Mouse (Mus musculus) MEL (cell line): ENCODE results near the gene Eef1b2. TPM values are rescaled to one million over a fixed set of nuclear protein-coding genes. Genes with fewer than 3 reads are reported as not detected.

Experiments
- DNase-seq: peaks from one replicate; pipeline ENCODE4 v3.0.0; 2011; ENCODE audit warnings: low read depth, low spot score
- H3K27ac ChIP-seq: 2 replicates; pipeline ENCODE4 v1.5.1; 2012; ENCODE audit warnings: low read depth, mild to moderate bottlenecking, control low read depth, low read length, moderate library complexity; ENCODE audit not compliant: control insufficient read depth
- H3K27me3 ChIP-seq, 2 experiments: fragments of 150-350 bp in 1 of 2; sonication (generic) in 1 of 2; 2 replicates each; pipeline ENCODE4 v1.6.1; 2012; ENCODE audit warnings: low read length in 2 of 2, mild to moderate bottlenecking in 2 of 2, improper control_type of control experiment in 1 of 2, moderate library complexity in 1 of 2; ENCODE audit not compliant: insufficient read depth in 2 of 2, control insufficient read depth in 1 of 2
- H3K36me3 ChIP-seq, 2 experiments: 2 replicates each; pipeline ENCODE4 v1.6.1; 2012 to 2014; ENCODE audit warnings: low read length in 2 of 2, improper control_type of control experiment in 1 of 2, inconsistent platforms in 1 of 2, mild to moderate bottlenecking in 1 of 2; ENCODE audit not compliant: insufficient read depth in 2 of 2, control insufficient read depth in 1 of 2
- H3K4me1 ChIP-seq, 2 experiments: fragments of 150-350 bp in 1 of 2; sonication (generic) in 1 of 2; 2 replicates each; pipeline ENCODE4 v1.6.1; 2012; ENCODE audit warnings: low read length in 2 of 2, improper control_type of control experiment in 1 of 2, mild to moderate bottlenecking in 1 of 2; ENCODE audit not compliant: insufficient read depth in 2 of 2, control insufficient read depth in 1 of 2
- H3K4me3 ChIP-seq, 2 experiments: fragments of 150-350 bp in 1 of 2; sonication (generic) in 1 of 2; 2 replicates each; pipeline ENCODE4 v1.5.1; 2012; ENCODE audit warnings: low read depth in 2 of 2, low read length in 2 of 2, mild to moderate bottlenecking in 2 of 2, moderate library complexity in 2 of 2, control low read depth in 1 of 2, improper control_type of control experiment in 1 of 2; ENCODE audit not compliant: control insufficient read depth in 1 of 2, insufficient read depth in 1 of 2
- H3K79me2 ChIP-seq: 2 replicates; pipeline ENCODE4 v1.6.1; 2012; ENCODE audit warnings: mild to moderate bottlenecking, low read length, moderate library complexity; ENCODE audit not compliant: control insufficient read depth, poor library complexity, insufficient read depth
- H3K9ac ChIP-seq: 2 replicates; pipeline ENCODE4 v1.6.1; 2012; ENCODE audit warnings: low read depth, mild to moderate bottlenecking, control low read depth, low read length, moderate library complexity; ENCODE audit not compliant: control insufficient read depth, poor library complexity, severe bottlenecking
- H3K9me3 ChIP-seq: fragments of 150-350 bp; sonication (generic); replicated peaks from 2 replicates; pipeline ENCODE4 v1.6.1; 2012; ENCODE audit warnings: mild to moderate bottlenecking, low read length, improper control_type of control experiment, moderate library complexity; ENCODE audit not compliant: insufficient read depth
- BHLHE40 ChIP-seq: IDR thresholded peaks from 2 replicates; pipeline ENCODE4 v1.6.1; 2012; ENCODE audit warnings: low read depth, mild to moderate bottlenecking, inconsistent platforms, low read length, improper control_type of control experiment, borderline replicate concordance
- CHD1 ChIP-seq: IDR thresholded peaks from 2 replicates; pipeline ENCODE4 v1.6.1; 2012; ENCODE audit warnings: low read depth, mild to moderate bottlenecking, inconsistent platforms, low read length, improper control_type of control experiment
- CTCF ChIP-seq, 3 experiments: IDR thresholded peaks in 2 of 3; conservative IDR thresholded peaks in 1 of 3; 2 replicates each; pipeline ENCODE4 v1.5.1; 2011 to 2012; ENCODE audit warnings: low read length in 3 of 3, low read depth in 2 of 3, mild to moderate bottlenecking in 2 of 3, improper control_type of control experiment in 1 of 3, inconsistent platforms in 1 of 3, mixed read lengths in 1 of 3, moderate library complexity in 1 of 3; ENCODE audit not compliant: control insufficient read depth in 1 of 3, insufficient read depth in 1 of 3, poor library complexity in 1 of 3, severe bottlenecking in 1 of 3
- ELF1 ChIP-seq: IDR thresholded peaks from 2 replicates; pipeline ENCODE4 v1.6.1; 2014; ENCODE audit warnings: low read depth, mild to moderate bottlenecking, inconsistent platforms, low read length, improper control_type of control experiment, moderate library complexity
- EP300 ChIP-seq, 2 experiments: IDR thresholded peaks; 2 replicates each; pipeline ENCODE4 v1.6.1; 2011; ENCODE audit warnings: improper control_type of control experiment in 2 of 2, low read length in 2 of 2, low read depth in 1 of 2, mild to moderate bottlenecking in 1 of 2
- GABPA ChIP-seq: IDR thresholded peaks from 2 replicates; pipeline ENCODE4 v1.6.1; 2012; ENCODE audit warnings: low read depth, mild to moderate bottlenecking, inconsistent platforms, low read length, improper control_type of control experiment, moderate library complexity
- JUND ChIP-seq: IDR thresholded peaks from 2 replicates; pipeline ENCODE4 v1.6.1; 2011; ENCODE audit warnings: low read depth, mild to moderate bottlenecking, improper control_type of control experiment, low read length
- MAFK ChIP-seq: IDR thresholded peaks from 2 replicates; pipeline ENCODE4 v1.6.1; 2011; ENCODE audit warnings: low read depth, mild to moderate bottlenecking, low read length, improper control_type of control experiment, borderline replicate concordance
- MAX ChIP-seq: IDR thresholded peaks from 2 replicates; pipeline ENCODE4 v1.6.1; 2011; ENCODE audit warnings: low read length, improper control_type of control experiment
- MEF2A ChIP-seq: IDR thresholded peaks from 2 replicates; pipeline ENCODE4 v1.6.1; 2014; ENCODE audit warnings: low read depth, mild to moderate bottlenecking, inconsistent platforms, low read length, improper control_type of control experiment; ENCODE audit not compliant: poor library complexity, insufficient replicate concordance, severe bottlenecking; ENCODE audit errors: extremely low read depth
- MXI1 ChIP-seq: IDR thresholded peaks from 2 replicates; pipeline ENCODE4 v1.6.1; 2011; ENCODE audit warnings: mild to moderate bottlenecking, low read depth, low read length, improper control_type of control experiment
- MYB ChIP-seq: IDR thresholded peaks from 2 replicates; pipeline ENCODE4 v1.6.1; 2011; ENCODE audit warnings: mild to moderate bottlenecking, low read depth, low read length, improper control_type of control experiment
- NELFE ChIP-seq: IDR thresholded peaks from 2 replicates; pipeline ENCODE4 v1.6.1; 2011; ENCODE audit warnings: low read depth, low read length, improper control_type of control experiment
- POLR2AphosphoS5 ChIP-seq: IDR thresholded peaks from 2 replicates; pipeline ENCODE4 v1.6.1; 2012; ENCODE audit warnings: low read depth, borderline replicate concordance, mild to moderate bottlenecking, inconsistent platforms, low read length, moderate library complexity, mixed read lengths
- SIN3A ChIP-seq: IDR thresholded peaks from 2 replicates; pipeline ENCODE4 v1.6.1; 2012; ENCODE audit warnings: low read length, improper control_type of control experiment, inconsistent platforms
- UBTF ChIP-seq: IDR thresholded peaks from 2 replicates; pipeline ENCODE4 v1.6.1; 2012; ENCODE audit warnings: low read depth, mild to moderate bottlenecking, inconsistent platforms, low read length, improper control_type of control experiment, moderate library complexity, borderline replicate concordance; ENCODE audit not compliant: insufficient read depth
- USF1 ChIP-seq: IDR thresholded peaks from 2 replicates; pipeline ENCODE4 v1.6.1; 2014; ENCODE audit warnings: low read depth, mild to moderate bottlenecking, inconsistent platforms, low read length, improper control_type of control experiment, moderate library complexity
- USF2 ChIP-seq, 2 experiments: IDR thresholded peaks; 2 replicates each; pipeline ENCODE4 v1.6.1; 2011 to 2012; ENCODE audit warnings: improper control_type of control experiment in 2 of 2, low read length in 2 of 2, borderline replicate concordance in 1 of 2, inconsistent platforms in 1 of 2, low read depth in 1 of 2, mild to moderate bottlenecking in 1 of 2; ENCODE audit not compliant: insufficient read depth in 1 of 2
- ZC3H11A ChIP-seq: IDR thresholded peaks from 2 replicates; pipeline ENCODE4 v1.6.1; 2012; ENCODE audit warnings: low read depth, mild to moderate bottlenecking, inconsistent platforms, low read length, improper control_type of control experiment
- ZKSCAN1 ChIP-seq: IDR thresholded peaks from 2 replicates; pipeline ENCODE4 v1.6.1; 2012; ENCODE audit warnings: low read depth, mild to moderate bottlenecking, inconsistent platforms, low read length, improper control_type of control experiment, moderate library complexity
- polyA plus RNA-seq, 2 experiments: library from polyadenylated mRNA; stranded (reverse) in 1 of 2; unstranded in 1 of 2; fragments of >175 nt in 1 of 2; fragments of >200 nt in 1 of 2; gene quantifications; 2 replicates each; pipeline versions ENCODE4 v1.2.1 to v1.2.4; 2012; ENCODE audit warnings: low replicate concordance in 2 of 2, low read depth in 1 of 2; ENCODE audit not compliant: insufficient read length in 2 of 2, insufficient read depth in 1 of 2, missing spikeins in 1 of 2
- total RNA-seq: library from RNA; depleted of rRNA; stranded (reverse); fragments of 300-350 nt; gene quantifications from 2 replicates; pipeline ENCODE4 v1.2.3, GENCODE M21; 2012

The Eef1b2 gene
- total and polyA plus RNA-seq, 3 experiments: 1,696 to 2,991 (median 1,846) TPM

DNA sequence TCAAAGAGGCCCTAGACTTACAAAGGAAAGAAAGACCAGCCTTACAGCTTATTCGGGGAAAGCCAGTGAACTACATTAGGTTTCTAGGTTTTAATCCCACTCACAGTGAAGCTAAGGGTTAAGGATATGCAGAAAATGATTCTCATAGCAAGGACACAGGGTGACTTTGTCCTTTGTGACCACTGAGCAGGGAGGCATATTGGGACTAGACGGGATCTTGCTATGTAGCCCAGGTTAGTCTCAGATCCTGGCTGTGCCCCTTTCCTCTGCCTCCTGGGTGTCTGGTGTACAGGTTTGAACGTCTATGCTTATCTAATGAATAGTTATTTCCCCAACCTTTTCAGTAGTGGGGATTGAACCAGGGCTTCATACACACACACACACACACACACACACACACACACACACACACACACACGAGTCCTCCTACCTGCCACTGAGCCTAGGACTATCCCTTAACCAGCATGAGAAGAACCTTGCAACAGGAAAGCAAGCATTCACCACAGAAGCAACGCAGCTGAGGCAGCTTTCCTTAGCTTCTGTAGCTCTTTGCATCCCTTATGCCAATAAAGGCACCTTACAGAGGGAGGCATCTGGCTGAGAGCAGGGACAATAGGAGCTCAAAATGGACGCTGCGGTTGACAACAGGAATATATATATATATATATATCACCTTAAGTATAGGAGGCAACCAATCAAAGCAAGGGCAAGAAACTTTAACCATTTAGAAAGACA lies 28.2 kb downstream of the Eef1b2 start:
- Histone ChIP-seq H3K9me3 (no peaks in the 10 kb centered on the region), H3K4me3 (no peak overlapping the region), H3K27ac (no peak overlapping the region), H3K79me2 (no peaks in the 10 kb centered on the region), H3K4me1 (no peaks in the 10 kb centered on the region), H3K27me3 (no peaks in the 10 kb centered on the region), H3K36me3 (no peaks in the 10 kb centered on the region), H3K9ac (no peak overlapping the region)
- DNase-seq: no peak
- TF ChIP-seq MAFK (no peak), ZC3H11A (no peak), BHLHE40 (no peak), NELFE (no peak), USF1 (no peak), USF2 (IDR thresholded peaks at IDR 0.05; ENCODE audit: borderline replicate concordance in 1 of 2, insufficient read depth in 1 of 2, low read depth in 1 of 2, low read length in 2 of 2) (no peak), ELF1 (no peak), EP300 (IDR thresholded peaks at IDR 0.05; ENCODE audit: low read depth in 1 of 2, low read length in 2 of 2) (no peak), MAX (no peak), POLR2AphosphoS5 (no peak), CTCF (IDR thresholded peaks at IDR 0.05 in 2 of 3, conservative IDR thresholded peaks at IDR 0.05 in 1 of 3; ENCODE audit: control insufficient read depth in 1 of 3, insufficient read depth in 1 of 3, low read depth in 2 of 3, low read length in 3 of 3, poor library complexity in 1 of 3, severe bottlenecking in 1 of 3) (no peak), MYB (no peak), ZKSCAN1 (no peak), SIN3A (no peak), UBTF (no peak), GABPA (no peak), CHD1 (no peak), JUND (no peak), MEF2A (no peak), MXI1 (no peak)
- TF ChIP-seq, all 39 proteins: peak for 0
